Mouse (Mus musculus) kidney, embryonic 16.5 days (tissue): Measurements from ENCODE around the gene Prcc. TPM values are rescaled to one million over a fixed set of nuclear protein-coding genes. Genes with fewer than 3 reads are reported as not detected.

Experiments used
- ATAC-seq: fragments of 200-750 bp; cut with Nextera tagmentation; 2 replicates; pipeline ENCODE4 v1.8.0; 2017; ENCODE audit warnings: moderate TSS enrichment; ENCODE audit not compliant: low FRiP score, low TSS enrichment
- H3K27ac ChIP-seq: fragments of 300-500 bp; sonication (generic); 2 replicates; pipeline ENCODE4 v1.5.1; 2014; ENCODE audit warnings: low read length
- H3K27me3 ChIP-seq: fragments of 300-500 bp; sonication (generic); 2 replicates; pipeline ENCODE4 v1.6.1; 2014; ENCODE audit warnings: low read length, control low read depth, mixed read lengths; ENCODE audit not compliant: insufficient read depth
- H3K36me3 ChIP-seq: fragments of 300-500 bp; sonication (generic); 2 replicates; pipeline ENCODE4 v1.6.1; 2014; ENCODE audit warnings: low read length, control low read depth, mixed read lengths; ENCODE audit not compliant: insufficient read depth
- H3K4me1 ChIP-seq: fragments of 300-500 bp; sonication (generic); 2 replicates; pipeline ENCODE4 v1.6.1; 2014; ENCODE audit warnings: low read length, control low read depth, mixed read lengths; ENCODE audit not compliant: insufficient read depth
- H3K4me2 ChIP-seq: fragments of 300-500 bp; sonication (generic); replicated peaks from 2 replicates; pipeline ENCODE4 v1.6.1; 2014; ENCODE audit warnings: low read depth, low read length
- H3K4me3 ChIP-seq: fragments of 300-500 bp; sonication (generic); 2 replicates; pipeline ENCODE4 v1.5.1; 2014; ENCODE audit warnings: mild to moderate bottlenecking, low read length
- H3K9ac ChIP-seq: fragments of 300-500 bp; sonication (generic); replicated peaks from 2 replicates; pipeline ENCODE4 v1.6.1; 2014; ENCODE audit warnings: low read length
- H3K9me3 ChIP-seq: fragments of 300-500 bp; sonication (generic); 2 replicates; pipeline ENCODE4 v1.6.1; 2016; ENCODE audit warnings: low read length, control low read depth
- WGBS: fragments of 180-500 bp; shearing (Covaris S2); extraction: QIAGEN DNeasy Blood & Tissue Kit; methylation state at CpG from one replicate; pipeline ENCODE4 v1.1.7; 2014; 5-methylcytosine and 5-hydroxymethylcytosine counted together
- polyA plus RNA-seq: library from polyadenylated mRNA; unstranded; fragments of >200 nt; fragmentation: Nextera tagmentation; extraction: Ambion mirVana; gene quantifications from 2 replicates; pipeline ENCODE4 v1.2.1, GENCODE M21; 2015

Gene Prcc
- 13.3 and 13.8 TPM in 2 replicates for polyA plus RNA-seq

DNA sequence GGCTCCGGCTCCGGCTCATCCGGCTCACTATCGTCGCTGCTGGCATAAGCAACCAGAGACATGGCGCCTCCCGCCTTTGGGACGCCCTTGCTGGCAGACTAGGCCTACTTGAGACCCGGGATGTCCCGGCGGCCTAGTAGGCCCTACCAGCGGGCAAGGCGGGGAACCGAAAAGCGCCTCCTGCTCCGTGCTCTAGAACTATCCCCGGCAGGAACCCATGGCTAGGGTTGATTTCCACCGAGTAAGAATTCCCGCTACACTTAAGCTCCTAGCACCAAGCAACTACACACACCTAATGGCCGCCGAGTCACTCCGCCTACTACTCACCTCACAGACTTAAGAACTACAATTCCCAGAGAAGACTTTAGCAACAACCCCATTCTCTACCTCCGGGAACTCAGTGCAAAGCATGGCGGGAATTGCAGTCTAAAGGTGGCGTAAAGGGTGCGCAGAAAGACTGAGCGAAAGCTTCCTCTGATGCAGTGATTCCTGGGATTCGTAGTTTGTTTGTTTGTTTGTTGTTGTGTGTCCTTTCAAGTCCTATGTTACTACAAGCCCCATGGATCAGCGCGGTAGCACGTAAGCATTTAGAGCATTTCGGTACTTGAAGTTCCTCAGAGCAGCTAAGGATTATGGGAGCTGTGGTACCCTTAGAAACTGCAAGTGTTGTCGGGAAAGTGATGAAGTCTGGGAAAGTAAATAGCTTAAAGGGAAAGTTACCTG, at the start of gene Prcc:
Gene Prcc (minus strand): TSS at position 328 of the 723 bp plus-strand sequence.
- Histone ChIP-seq H3K9ac (peak within 1 kb of the TSS; percentile 94), H3K27ac (peak within 1 kb of the TSS; percentile 91), H3K36me3 (peaks cover 4% of the 10 kb centered on the region), H3K4me3 (peak within 1 kb of the TSS; percentile 98), H3K4me2 (peak within 1 kb of the TSS; percentile 89), H3K9me3 (peaks cover 2% of the 10 kb centered on the region; the same call in 1 of the 2 replicates), H3K27me3 (no peaks in the 10 kb centered on the region), H3K4me1 (peaks cover 15% of the 10 kb centered on the region)
- peak; percentile 98 for ATAC-seq
- WGBS: under 1% methylated on average over 33 of the region's 33 CpGs

DNA sequence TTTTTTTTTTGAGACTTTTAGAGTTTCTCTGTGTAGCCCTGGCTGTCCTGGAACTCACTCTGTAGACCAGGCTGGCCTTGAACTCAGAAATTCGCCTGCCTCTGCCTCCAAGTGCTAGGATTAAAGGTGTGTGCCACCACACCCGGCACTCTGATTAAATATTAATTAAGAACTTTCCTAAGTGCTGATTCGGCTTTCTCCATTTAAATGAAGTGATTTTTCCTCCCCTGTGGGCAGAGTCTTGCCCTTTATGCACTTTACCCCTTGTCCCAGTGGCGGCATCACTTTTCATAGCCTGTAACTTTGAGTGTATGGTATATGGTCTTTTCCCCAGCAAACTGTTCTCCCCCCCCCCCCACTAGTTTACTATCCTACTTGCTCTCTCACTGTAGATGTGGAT, 49.8 kb upstream of the Prcc start:
- H3K9ac ChIP-seq: no peak overlapping the region
- no peaks in the 10 kb centered on the region for H3K27me3 ChIP-seq
- no peaks in the 10 kb centered on the region for H3K9me3 ChIP-seq
- peaks cover 26% of the 10 kb centered on the region for H3K4me1 ChIP-seq
- peaks cover 54% of the 10 kb centered on the region for H3K36me3 ChIP-seq
- H3K4me2 ChIP-seq: no peak overlapping the region
- ATAC-seq: no peak
- H3K27ac ChIP-seq: no peak overlapping the region
- no peak overlapping the region for H3K4me3 ChIP-seq
- 73% methylated on average over 4 of the region's 4 CpGs for WGBS

DNA sequence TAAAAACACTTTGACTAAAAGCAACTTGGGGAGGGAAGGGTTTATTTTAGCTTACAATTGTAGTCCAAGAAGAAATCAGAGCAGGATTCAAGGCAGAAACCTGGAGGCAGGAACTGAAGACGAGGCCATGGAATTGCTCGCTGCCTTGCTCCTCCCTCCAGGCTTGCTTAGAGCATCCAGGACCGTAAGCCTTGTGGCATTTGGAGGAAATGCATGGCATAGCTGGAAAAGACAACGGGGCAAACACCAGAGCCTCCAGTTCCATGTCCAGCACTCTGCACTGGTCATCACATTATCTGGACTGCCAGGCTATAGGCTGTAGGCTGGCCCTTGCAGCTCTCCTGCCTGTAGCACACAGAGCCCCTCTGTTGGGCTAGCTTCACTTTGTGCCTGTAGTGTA, 49.1 kb upstream of the Prcc start:
- Histone ChIP-seq H3K4me2 (no peak overlapping the region), H3K4me1 (peaks cover 26% of the 10 kb centered on the region), H3K27me3 (no peaks in the 10 kb centered on the region), H3K27ac (no peak overlapping the region), H3K9ac (no peak overlapping the region), H3K9me3 (no peaks in the 10 kb centered on the region), H3K4me3 (no peak overlapping the region), H3K36me3 (peaks cover 47% of the 10 kb centered on the region)
- WGBS: 69% methylated on average over 4 of the region's 4 CpGs
- ATAC-seq: no peak

DNA sequence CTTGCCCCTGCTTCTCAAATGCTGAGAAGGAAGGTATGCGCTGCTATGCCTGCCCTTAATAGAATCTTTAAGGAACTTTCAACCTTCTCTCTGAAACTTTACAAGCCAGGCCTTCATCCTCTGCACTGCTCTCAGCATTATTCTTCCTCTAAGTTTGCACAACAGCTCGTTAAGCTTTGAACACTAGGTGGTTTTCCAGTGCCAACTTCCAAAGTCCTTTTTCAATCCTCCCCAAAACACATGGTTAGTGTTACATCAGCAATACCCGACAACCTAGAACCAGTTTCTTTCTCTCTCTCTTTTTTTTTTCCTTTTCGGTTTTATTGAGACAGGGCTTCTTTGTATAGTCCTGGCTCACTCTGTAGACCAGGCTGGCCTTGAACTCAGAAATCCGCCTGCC, 48.6 kb upstream of the Prcc start:
- ATAC-seq: no peak
- Histone ChIP-seq H3K9ac (no peak overlapping the region), H3K4me1 (peaks cover 30% of the 10 kb centered on the region), H3K9me3 (no peaks in the 10 kb centered on the region), H3K36me3 (peaks cover 43% of the 10 kb centered on the region), H3K27ac (no peak overlapping the region), H3K4me3 (no peak overlapping the region), H3K27me3 (no peaks in the 10 kb centered on the region), H3K4me2 (no peak overlapping the region)
- 82% methylated on average over 5 of the region's 5 CpGs for WGBS

DNA sequence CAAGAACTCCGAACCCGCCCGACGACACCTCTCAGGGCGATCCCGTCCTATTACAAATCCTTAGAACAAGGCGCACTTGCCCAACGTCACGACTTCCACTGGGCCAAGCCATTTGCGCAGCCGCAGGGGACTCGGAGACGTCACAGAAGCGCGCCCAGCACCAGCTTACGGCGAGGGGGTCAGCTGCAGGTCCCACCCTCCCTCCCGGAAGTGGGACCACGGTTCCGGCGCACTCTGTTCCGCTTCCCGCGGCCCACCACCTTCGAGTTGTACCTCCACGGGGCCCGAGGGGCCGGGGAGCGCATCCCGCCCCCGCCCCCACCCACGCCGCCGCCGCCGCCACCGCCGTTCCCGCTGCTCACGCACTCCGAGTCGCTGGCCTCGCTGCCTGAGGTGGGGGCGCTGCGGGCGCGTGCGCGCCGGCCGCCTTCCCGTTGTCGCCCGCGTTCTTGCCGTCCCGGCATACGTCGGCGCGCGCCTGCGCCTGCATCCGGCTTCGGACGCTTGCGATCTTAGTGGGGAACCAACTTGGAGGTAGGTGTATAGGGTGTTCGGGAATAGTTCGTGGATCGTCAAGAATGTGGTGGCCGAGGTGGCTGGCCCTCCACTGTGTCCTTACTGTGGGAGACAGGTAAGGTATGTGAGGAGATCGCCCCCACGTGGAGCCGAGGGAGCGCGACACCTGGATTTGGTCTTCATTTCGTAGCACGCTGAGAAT, 44.8 kb upstream of the Prcc start, which contains the start of the genes Isg20l2 and Rrnad1:
Gene Isg20l2 (plus strand): TSS at position 237 of the 718 bp plus-strand sequence.
Gene Rrnad1 (minus strand): TSS at position 640 of the 718 bp plus-strand sequence.
- Histone ChIP-seq H3K4me3 (peak within 1 kb of the TSS; percentile 94), H3K36me3 (peaks cover 37% of the 10 kb centered on the region), H3K4me1 (peaks cover 22% of the 10 kb centered on the region), H3K27me3 (no peaks in the 10 kb centered on the region), H3K4me2 (peak within 1 kb of the TSS; percentile 86), H3K9me3 (no peaks in the 10 kb centered on the region), H3K9ac (peak within 1 kb of the TSS; percentile 84), H3K27ac (peak within 1 kb of the TSS; percentile 87)
- ATAC-seq: peak; percentile 98
- under 1% methylated on average over 72 of the region's 78 CpGs for WGBS

DNA sequence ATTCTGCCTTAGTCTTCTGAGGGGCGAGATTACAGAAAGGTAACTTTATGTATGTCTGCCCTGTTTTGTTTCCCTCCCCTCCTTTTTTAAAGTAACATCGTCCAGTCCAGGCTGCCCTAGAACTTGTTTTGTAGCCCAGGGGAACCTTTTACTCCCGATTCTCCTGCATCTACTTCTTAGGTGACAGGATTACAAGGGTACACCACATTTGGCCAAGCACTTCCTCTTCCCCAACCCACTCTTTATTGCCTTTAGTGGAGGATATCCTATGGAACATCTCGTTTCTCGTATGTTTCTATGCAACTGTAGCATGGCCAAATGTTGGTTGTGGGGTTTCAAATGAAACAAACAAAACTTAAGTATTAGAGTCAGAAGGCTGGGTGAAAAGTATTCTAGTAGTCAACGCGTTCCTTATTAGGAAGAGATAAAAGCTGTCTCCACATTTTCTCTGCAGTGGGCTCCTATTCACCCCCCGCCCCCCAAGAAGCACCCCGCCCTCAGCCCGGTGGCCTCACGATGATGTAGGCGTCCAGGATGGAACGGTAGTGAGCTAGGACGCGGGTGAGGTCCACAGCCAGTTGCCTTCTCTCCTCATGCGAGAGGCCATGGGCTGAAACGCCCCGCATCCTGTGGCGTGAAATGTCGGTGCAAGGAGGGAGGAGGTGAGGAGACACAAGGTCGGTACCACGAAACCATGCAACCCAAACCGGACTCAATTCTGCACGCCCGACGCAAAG, 44.1 kb upstream of the Prcc start:
- H3K9ac ChIP-seq: peak overlapping the region; percentile 84
- H3K36me3 ChIP-seq: peaks cover 40% of the 10 kb centered on the region
- H3K27me3 ChIP-seq: no peaks in the 10 kb centered on the region
- H3K9me3 ChIP-seq: no peaks in the 10 kb centered on the region
- H3K4me3 ChIP-seq: peak overlapping the region; percentile 94
- H3K27ac ChIP-seq: peak overlapping the region; percentile 75
- 4% methylated on average over 26 of the region's 26 CpGs for WGBS
- ATAC-seq: peak; percentile 47; the same call in 1 of the 2 replicates
- H3K4me2 ChIP-seq: peak overlapping the region; percentile 86
- H3K4me1 ChIP-seq: peaks cover 22% of the 10 kb centered on the region

DNA sequence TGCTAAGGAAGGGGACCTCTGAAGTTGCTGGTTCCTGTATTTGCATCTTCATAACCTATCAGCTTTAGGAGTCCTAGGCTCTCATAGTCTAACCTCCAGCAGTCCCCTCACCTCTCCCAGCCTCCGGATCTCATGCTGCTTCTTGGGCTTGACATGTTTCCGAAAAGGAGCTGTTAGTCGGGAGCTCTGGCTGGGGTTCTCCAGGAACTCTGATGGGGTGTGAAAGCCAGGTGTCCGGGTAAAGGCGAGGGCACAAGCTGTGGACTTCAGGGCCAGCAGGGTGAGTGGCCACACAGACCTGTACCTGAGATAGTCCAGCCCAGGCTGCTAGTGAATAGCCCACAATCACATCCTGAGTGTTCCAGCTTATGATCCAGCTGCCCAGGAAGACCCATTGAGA, 42.0 kb upstream of the Prcc start:
- no peak for ATAC-seq

DNA sequence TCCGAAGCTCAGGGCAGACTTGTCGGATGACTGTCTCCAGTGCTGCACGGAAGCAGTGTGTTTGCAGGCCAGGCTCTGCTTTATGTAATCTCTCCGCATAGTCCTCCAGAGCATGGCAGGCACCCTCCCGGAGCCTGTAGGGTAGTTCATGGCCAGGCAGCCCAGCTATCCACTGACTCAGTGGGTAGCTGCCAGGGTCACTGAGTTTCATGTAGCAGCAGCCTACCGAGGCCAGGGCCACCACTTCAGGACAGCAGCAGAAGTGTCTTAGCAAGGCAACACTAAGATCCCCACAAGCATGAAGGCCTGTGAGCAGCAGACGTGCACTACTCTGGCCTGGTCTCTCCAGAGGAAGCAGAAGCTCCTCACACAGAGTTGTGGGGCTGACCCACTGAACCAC, 39.6 kb upstream of the Prcc start:
- ATAC-seq: no peak
- Histone ChIP-seq H3K27me3 (no peaks in the 10 kb centered on the region), H3K9me3 (no peaks in the 10 kb centered on the region), H3K27ac (no peak overlapping the region), H3K36me3 (peaks cover 50% of the 10 kb centered on the region), H3K9ac (no peak overlapping the region), H3K4me3 (no peak overlapping the region), H3K4me1 (peaks cover 9% of the 10 kb centered on the region), H3K4me2 (no peak overlapping the region)
- 88% methylated on average over 7 of the region's 7 CpGs for WGBS

More for the DNA sequence above, 42.0 kb upstream of the Prcc start:
- H3K9ac ChIP-seq: no peak overlapping the region
- 91% methylated on average over 5 of the region's 5 CpGs for WGBS
- H3K4me1 ChIP-seq: peaks cover 22% of the 10 kb centered on the region
- no peaks in the 10 kb centered on the region for H3K27me3 ChIP-seq
- H3K9me3 ChIP-seq: no peaks in the 10 kb centered on the region
- H3K4me3 ChIP-seq: no peak overlapping the region
- peaks cover 51% of the 10 kb centered on the region for H3K36me3 ChIP-seq
- H3K27ac ChIP-seq: no peak overlapping the region
- no peak overlapping the region for H3K4me2 ChIP-seq

DNA sequence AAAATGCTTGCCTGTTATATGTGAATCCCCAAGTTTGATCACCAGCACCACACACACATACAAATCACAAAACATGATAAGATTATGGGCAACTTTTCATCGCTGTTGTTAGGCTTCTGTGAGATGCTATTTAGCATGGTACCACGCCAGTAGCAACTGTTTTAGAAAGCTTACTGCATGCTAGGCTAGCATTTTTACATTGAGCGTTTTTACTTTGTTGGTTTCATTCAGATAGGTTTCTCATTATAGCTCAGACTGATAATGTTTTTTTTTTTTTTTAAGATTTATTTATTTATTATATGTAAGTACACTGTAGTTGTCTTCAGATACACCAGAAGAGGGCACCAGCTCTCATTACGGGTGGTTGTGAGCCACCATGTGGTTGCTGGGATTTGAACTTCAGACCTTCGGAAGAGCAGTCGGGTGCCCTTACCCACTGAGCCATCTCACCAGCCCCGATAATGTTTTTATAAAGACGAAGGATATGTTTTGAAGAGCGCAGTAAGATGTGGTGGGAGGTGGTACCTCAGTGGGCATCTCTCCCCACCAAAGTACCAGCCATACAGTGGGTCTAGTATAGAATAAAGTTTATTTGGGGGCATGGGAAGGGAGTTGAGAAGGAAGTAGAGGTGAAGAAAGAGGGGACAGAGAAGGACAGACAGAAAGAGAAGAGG, 35.0 kb upstream of the Prcc start:
- WGBS: 67% methylated on average over 9 of the region's 9 CpGs
- Histone ChIP-seq H3K9ac (peak overlapping the region; percentile 81), H3K4me2 (peak overlapping the region; percentile 77), H3K27me3 (no peaks in the 10 kb centered on the region), H3K27ac (no peak overlapping the region), H3K4me1 (peaks cover 4% of the 10 kb centered on the region), H3K9me3 (no peaks in the 10 kb centered on the region), H3K4me3 (peak overlapping the region; percentile 79), H3K36me3 (peaks cover 58% of the 10 kb centered on the region)
- ATAC-seq: no peak
